Mouse (Mus musculus): Measurements from ENCODE around the gene Kif1b. TPM values are rescaled to one million over a fixed set of nuclear protein-coding genes. Genes with fewer than 3 reads are reported as not detected.
A peak's percentile ranks its signal among the peaks of the same experiment; 100 is the strongest.

Kif1b gene
- polyA plus RNA-seq, 1 experiment from 2014 or later: 52.2 TPM

GRCm38 (mm10) chr4:149314275-149314837, 6.9 kb upstream of the Kif1b start:
- no peak overlapping the region for H3K27ac ChIP-seq
- H3K4me2 ChIP-seq: no peak overlapping the region
- H3K27me3 ChIP-seq: no peaks in the 10 kb centered on the region
- 86% methylated on average over 11 of the region's 11 CpGs for WGBS
- no peaks in the 10 kb centered on the region for H3K36me3 ChIP-seq
- no peak for ATAC-seq (ENCODE audit: insufficient number of reproducible peaks, insufficient read depth, low FRiP score, low TSS enrichment, low read depth)
- H3K4me3 ChIP-seq (replicated peaks): no peak overlapping the region
- H3K4me1 ChIP-seq (replicated peaks): peaks cover 17% of the 10 kb centered on the region; the same call in 1 of the 2 replicates
- H3K9me3 ChIP-seq: no peaks in the 10 kb centered on the region
- H3K9ac ChIP-seq (replicated peaks): no peak overlapping the region

- Histone ChIP-seq H3K27ac (peak overlapping the region; percentile 59; the same call in 1 of the 2 replicates), H3K36me3 (no peaks in the 10 kb centered on the region), H3K9ac (replicated peaks) (no peak overlapping the region), H3K4me1 (replicated peaks) (peaks cover 18% of the 10 kb centered on the region; the same call in 1 of the 2 replicates), H3K4me2 (no peak overlapping the region), H3K9me3 (no peaks in the 10 kb centered on the region), H3K4me3 (replicated peaks) (no peak overlapping the region), H3K27me3 (no peaks in the 10 kb centered on the region)
- WGBS: 66% methylated on average over 12 of the region's 12 CpGs
- no peak for ATAC-seq (ENCODE audit: insufficient number of reproducible peaks, insufficient read depth, low FRiP score, low TSS enrichment, low read depth)
Measured at GRCm38 (mm10) chr4:149313558-149314253, 6.2 kb upstream of the Kif1b start.

- H3K9me3 ChIP-seq: no peaks in the 10 kb centered on the region
- no peak overlapping the region for H3K9ac ChIP-seq (replicated peaks)
- no peak overlapping the region for H3K4me2 ChIP-seq
- H3K4me3 ChIP-seq (replicated peaks): no peak overlapping the region
- no peak overlapping the region for H3K27ac ChIP-seq
- 84% methylated on average over 5 of the region's 5 CpGs for WGBS
- H3K27me3 ChIP-seq: no peaks in the 10 kb centered on the region
- ATAC-seq (ENCODE audit: insufficient number of reproducible peaks, insufficient read depth, low FRiP score, low TSS enrichment, low read depth): no peak
- no peaks in the 10 kb centered on the region for H3K36me3 ChIP-seq
- H3K4me1 ChIP-seq (replicated peaks): peaks cover 13% of the 10 kb centered on the region; the same call in 1 of the 2 replicates
Measured at GRCm38 (mm10) chr4:149311996-149312395, 4.5 kb upstream of the Kif1b start.

- H3K4me1 ChIP-seq (replicated peaks): peaks cover 19% of the 10 kb centered on the region
- no peaks in the 10 kb centered on the region for H3K36me3 ChIP-seq
- no peaks in the 10 kb centered on the region for H3K27me3 ChIP-seq
- H3K27ac ChIP-seq: peak overlapping the region; percentile 95
- peak overlapping the region; percentile 67; the same call in 1 of the 2 replicates for H3K9ac ChIP-seq (replicated peaks)
- no peaks in the 10 kb centered on the region for H3K9me3 ChIP-seq
- 45% methylated on average over 3 of the region's 3 CpGs for WGBS
- H3K4me3 ChIP-seq (replicated peaks): peak overlapping the region; percentile 99
- no peak for ATAC-seq (ENCODE audit: insufficient number of reproducible peaks, insufficient read depth, low FRiP score, low TSS enrichment, low read depth)
- peak overlapping the region; percentile 75 for H3K4me2 ChIP-seq
Measured at GRCm38 (mm10) chr4:149308491-149308820, 963 bp upstream of the Kif1b start.

- under 1% methylated on average over 82 of the region's 83 CpGs for WGBS
- Histone ChIP-seq H3K9me3 (no peaks in the 10 kb centered on the region), H3K4me1 (replicated peaks) (peaks cover 23% of the 10 kb centered on the region), H3K4me2 (peak overlapping the region; percentile 69), H3K27ac (peak overlapping the region; percentile 95), H3K4me3 (replicated peaks) (peak overlapping the region; percentile 99), H3K36me3 (no peaks in the 10 kb centered on the region), H3K27me3 (no peaks in the 10 kb centered on the region), H3K9ac (replicated peaks) (peak overlapping the region; percentile 97)
- peak; percentile 69; the same call in 1 of the 2 replicates for ATAC-seq (ENCODE audit: insufficient number of reproducible peaks, insufficient read depth, low FRiP score, low TSS enrichment, low read depth)
Measured at GRCm38 (mm10) chr4:149306712-149307595, 539 bp downstream of the Kif1b start.

- H3K4me1 ChIP-seq (replicated peaks): peaks cover 29% of the 10 kb centered on the region
- no peak for ATAC-seq (ENCODE audit: insufficient number of reproducible peaks, insufficient read depth, low FRiP score, low TSS enrichment, low read depth)
- peak overlapping the region; percentile 95 for H3K27ac ChIP-seq
- WGBS: 43% methylated on average over 14 of the region's 14 CpGs
- no peaks in the 10 kb centered on the region for H3K9me3 ChIP-seq
- H3K27me3 ChIP-seq: no peaks in the 10 kb centered on the region
- peak overlapping the region; percentile 97 for H3K9ac ChIP-seq (replicated peaks)
- peak overlapping the region; percentile 99 for H3K4me3 ChIP-seq (replicated peaks)
- H3K36me3 ChIP-seq: no peaks in the 10 kb centered on the region
- H3K4me2 ChIP-seq: peak overlapping the region; percentile 69
Measured at GRCm38 (mm10) chr4:149305761-149306711, 1.5 kb downstream of the Kif1b start.

- H3K36me3 ChIP-seq: no peaks in the 10 kb centered on the region
- H3K4me2 ChIP-seq: no peak overlapping the region
- H3K27ac ChIP-seq: no peak overlapping the region
- peaks cover 29% of the 10 kb centered on the region for H3K4me1 ChIP-seq (replicated peaks)
- H3K4me3 ChIP-seq (replicated peaks): no peak overlapping the region
- 75% methylated on average over 1 of the region's 1 CpGs for WGBS
- no peak for ATAC-seq (ENCODE audit: insufficient number of reproducible peaks, insufficient read depth, low FRiP score, low TSS enrichment, low read depth)
- no peaks in the 10 kb centered on the region for H3K27me3 ChIP-seq
- H3K9me3 ChIP-seq: no peaks in the 10 kb centered on the region
- H3K9ac ChIP-seq (replicated peaks): no peak overlapping the region
Measured at GRCm38 (mm10) chr4:149304466-149304865, 3.0 kb downstream of the Kif1b start.

- H3K4me3 ChIP-seq (replicated peaks): no peak overlapping the region
- no peaks in the 10 kb centered on the region for H3K36me3 ChIP-seq
- H3K27ac ChIP-seq: no peak overlapping the region
- ATAC-seq (ENCODE audit: insufficient number of reproducible peaks, insufficient read depth, low FRiP score, low TSS enrichment, low read depth): no peak
- H3K27me3 ChIP-seq: no peaks in the 10 kb centered on the region
- no peak overlapping the region for H3K9ac ChIP-seq (replicated peaks)
- H3K4me1 ChIP-seq (replicated peaks): peaks cover 26% of the 10 kb centered on the region
- WGBS: 77% methylated on average over 5 of the region's 5 CpGs
- H3K4me2 ChIP-seq: no peak overlapping the region
- H3K9me3 ChIP-seq: no peaks in the 10 kb centered on the region
Measured at GRCm38 (mm10) chr4:149303502-149303901, 4.0 kb downstream of the Kif1b start.

- H3K4me1 ChIP-seq (replicated peaks): peaks cover 26% of the 10 kb centered on the region
- no peak overlapping the region for H3K4me3 ChIP-seq (replicated peaks)
- H3K9me3 ChIP-seq: no peaks in the 10 kb centered on the region
- WGBS: 78% methylated on average over 5 of the region's 5 CpGs
- no peak overlapping the region for H3K27ac ChIP-seq
- H3K36me3 ChIP-seq: no peaks in the 10 kb centered on the region
- no peaks in the 10 kb centered on the region for H3K27me3 ChIP-seq
- no peak overlapping the region for H3K4me2 ChIP-seq
- no peak for ATAC-seq (ENCODE audit: insufficient number of reproducible peaks, insufficient read depth, low FRiP score, low TSS enrichment, low read depth)
- H3K9ac ChIP-seq (replicated peaks): no peak overlapping the region
Measured at GRCm38 (mm10) chr4:149302751-149303150, 4.7 kb downstream of the Kif1b start.

GRCm38 (mm10) chr4:149302136-149302535, 5.4 kb downstream of the Kif1b start:
- Histone ChIP-seq H3K27ac (no peak overlapping the region), H3K4me1 (replicated peaks) (peaks cover 26% of the 10 kb centered on the region)

More at GRCm38 (mm10) chr4:149302136-149302535, 5.4 kb downstream of the Kif1b start:
- no peak for ATAC-seq (ENCODE audit: insufficient number of reproducible peaks, insufficient read depth, low FRiP score, low TSS enrichment, low read depth)
- H3K4me3 ChIP-seq (replicated peaks): no peak overlapping the region
- H3K9me3 ChIP-seq: no peaks in the 10 kb centered on the region
- no peak overlapping the region for H3K4me2 ChIP-seq
- H3K36me3 ChIP-seq: no peaks in the 10 kb centered on the region
- H3K27me3 ChIP-seq: no peaks in the 10 kb centered on the region
- 72% methylated on average over 3 of the region's 3 CpGs for WGBS
- H3K9ac ChIP-seq (replicated peaks): no peak overlapping the region
